Mouse (Mus musculus) hindbrain, embryonic 14.5 days (tissue): Measurements from ENCODE around the gene Iqcf5. TPM values are rescaled to one million over a fixed set of nuclear protein-coding genes. Genes with fewer than 3 reads are reported as not detected.

Source experiments
- ATAC-seq: fragments of 200-750 bp; cut with Nextera tagmentation; 2 replicates; pipeline ENCODE4 v1.8.0; 2017; ENCODE audit warnings: moderate number of reproducible peaks, mild to moderate bottlenecking, moderate TSS enrichment, moderate library complexity; ENCODE audit not compliant: low FRiP score
- DNase-seq: peaks from one replicate; pipeline ENCODE4 v3.0.0-alpha.2; 2015; ENCODE audit warnings: low spot score
- H3K27ac ChIP-seq: fragments of 300-500 bp; sonication (generic); 2 replicates; pipeline ENCODE4 v1.5.1; 2014; ENCODE audit warnings: mild to moderate bottlenecking, moderate library complexity
- H3K27me3 ChIP-seq: fragments of 300-500 bp; sonication (generic); 2 replicates; pipeline ENCODE4 v1.6.1; 2014; ENCODE audit warnings: mild to moderate bottlenecking, low read length, mixed read lengths; ENCODE audit not compliant: control insufficient read depth, insufficient read depth
- H3K36me3 ChIP-seq: fragments of 300-500 bp; sonication (generic); replicated peaks from 2 replicates; pipeline ENCODE4 v1.6.1; 2014; ENCODE audit not compliant: control insufficient read depth, insufficient read depth
- H3K4me1 ChIP-seq: fragments of 300-500 bp; sonication (generic); replicated peaks from 2 replicates; pipeline ENCODE4 v1.6.1; 2014; ENCODE audit warnings: antibody characterized with exemption, low read length, mixed read lengths; ENCODE audit not compliant: control insufficient read depth, insufficient read depth
- H3K4me2 ChIP-seq: fragments of 300-500 bp; sonication (generic); replicated peaks from 2 replicates; pipeline ENCODE4 v1.6.1; 2014; ENCODE audit warnings: mild to moderate bottlenecking, moderate library complexity
- H3K4me3 ChIP-seq: fragments of 300-500 bp; sonication (generic); replicated peaks from 2 replicates; pipeline ENCODE4 v1.5.1; 2014; ENCODE audit warnings: mild to moderate bottlenecking, low read length
- H3K9ac ChIP-seq: fragments of 300-500 bp; sonication (generic); 2 replicates; pipeline ENCODE4 v1.6.1; 2014
- H3K9me3 ChIP-seq: fragments of 300-500 bp; sonication (generic); 2 replicates; pipeline ENCODE4 v1.6.1; 2016; ENCODE audit warnings: low read length; ENCODE audit not compliant: control insufficient read depth
- WGBS: fragments of 180-500 bp; shearing (Covaris S2); extraction: QIAGEN DNeasy Blood & Tissue Kit; methylation state at CpG from one replicate; pipeline ENCODE4 v1.1.7; 2014; 5-methylcytosine and 5-hydroxymethylcytosine counted together
- polyA plus RNA-seq: library from polyadenylated mRNA; unstranded; fragments of >200 nt; fragmentation: Nextera tagmentation; extraction: Ambion mirVana; gene quantifications from 2 replicates; pipeline ENCODE4 v1.2.1, GENCODE M21; 2014

The Iqcf5 gene
- polyA plus RNA-seq, 1 experiment from 2014 or later, result not detected

DNA sequence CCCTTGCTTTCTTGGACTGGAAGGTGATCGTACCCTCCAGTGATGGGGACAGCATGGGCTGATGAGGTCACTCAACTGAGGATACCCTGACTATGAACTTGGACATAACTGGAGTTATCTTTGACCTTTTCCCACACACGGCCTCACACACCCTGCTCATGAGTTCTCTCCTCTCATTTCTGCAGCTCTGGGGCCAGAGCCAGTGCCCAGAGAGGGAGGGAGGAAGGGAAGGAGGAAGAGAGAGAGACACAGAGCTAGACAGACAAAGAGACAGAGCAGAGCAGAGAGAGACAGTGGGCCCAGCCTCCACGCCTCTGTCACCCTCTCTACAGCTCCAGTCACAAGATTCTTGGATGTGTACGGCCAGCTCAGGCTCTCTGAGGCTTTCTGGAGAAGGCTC, 42.1 kb upstream of the Iqcf5 start:
- Histone ChIP-seq H3K4me2 (no peak overlapping the region), H3K27me3 (peaks cover 3% of the 10 kb centered on the region; the same call in 1 of the 2 replicates), H3K9me3 (no peaks in the 10 kb centered on the region), H3K36me3 (no peaks in the 10 kb centered on the region), H3K4me1 (no peaks in the 10 kb centered on the region), H3K9ac (no peak overlapping the region), H3K4me3 (no peak overlapping the region), H3K27ac (no peak overlapping the region)
- DNase-seq, result no peak
- WGBS, result 77% methylated on average over 4 of the region's 4 CpGs
- no peak for ATAC-seq

GRCm38 (mm10) chr9:106473081-106473752, 41.2 kb upstream of the Iqcf5 start:
- 87% methylated on average over 16 of the region's 16 CpGs for WGBS
- H3K4me2 ChIP-seq, result no peak overlapping the region

DNA sequence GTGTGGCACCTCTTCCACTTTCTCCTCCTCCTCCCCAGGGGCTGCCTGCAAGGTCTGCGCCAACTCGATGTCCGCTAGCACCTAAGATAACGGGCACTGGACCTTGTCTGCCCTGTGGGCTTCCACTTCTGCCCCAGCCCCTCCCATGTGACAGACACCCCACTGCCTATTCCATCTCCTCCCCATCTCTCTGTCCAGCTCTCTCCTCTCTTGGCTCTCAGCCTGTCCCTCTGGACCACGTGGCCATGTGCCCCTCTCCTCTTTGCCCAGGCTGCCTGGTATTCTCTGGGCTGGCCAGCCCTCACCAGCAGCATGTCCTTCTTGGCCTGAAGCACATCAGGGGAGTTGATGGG, 40.6 kb upstream of the Iqcf5 start:
- ATAC-seq, result no peak
- Histone ChIP-seq H3K9ac (no peak overlapping the region), H3K36me3 (no peaks in the 10 kb centered on the region), H3K4me3 (no peak overlapping the region), H3K27me3 (peaks cover 3% of the 10 kb centered on the region; the same call in 1 of the 2 replicates), H3K9me3 (no peaks in the 10 kb centered on the region), H3K4me2 (no peak overlapping the region), H3K27ac (no peak overlapping the region), H3K4me1 (peaks cover 12% of the 10 kb centered on the region)
- 81% methylated on average over 5 of the region's 5 CpGs for WGBS
- DNase-seq, result no peak

More at GRCm38 (mm10) chr9:106473081-106473752, 41.2 kb upstream of the Iqcf5 start:
- H3K9ac ChIP-seq, result no peak overlapping the region
- no peaks in the 10 kb centered on the region for H3K36me3 ChIP-seq
- no peak overlapping the region for H3K27ac ChIP-seq
- H3K4me1 ChIP-seq, result peaks cover 7% of the 10 kb centered on the region
- no peak overlapping the region for H3K4me3 ChIP-seq
- H3K27me3 ChIP-seq, result peaks cover 3% of the 10 kb centered on the region; the same call in 1 of the 2 replicates
- DNase-seq (no peak), ATAC-seq (no peak)
- H3K9me3 ChIP-seq, result no peaks in the 10 kb centered on the region

DNA sequence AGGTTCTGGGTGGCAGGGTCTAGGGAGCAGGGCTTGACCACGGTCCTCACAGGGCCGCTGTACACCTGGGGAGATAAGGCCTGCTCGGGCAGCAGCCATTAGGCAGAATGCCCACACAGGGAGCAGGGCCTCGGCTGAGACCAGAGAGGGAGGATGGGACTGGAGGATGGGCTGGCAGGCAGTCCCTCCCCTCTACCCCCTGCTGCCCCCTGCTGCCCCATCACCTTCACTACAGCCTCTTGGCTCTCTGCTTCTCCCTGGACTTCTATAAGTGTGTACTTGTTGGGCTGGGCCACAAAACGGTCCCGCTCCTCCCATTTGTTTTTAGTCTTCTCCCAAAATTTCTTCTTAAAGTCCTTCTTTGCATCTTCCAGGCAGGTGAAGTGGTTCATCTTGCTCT, 39.9 kb upstream of the Iqcf5 start:
- Histone ChIP-seq H3K9me3 (no peaks in the 10 kb centered on the region), H3K27ac (no peak overlapping the region), H3K27me3 (peaks cover 3% of the 10 kb centered on the region; the same call in 1 of the 2 replicates), H3K36me3 (no peaks in the 10 kb centered on the region), H3K9ac (0 out of 2 replicates have a peak overlapping the region, but pooled peaks have one; percentile 31), H3K4me3 (no peak overlapping the region), H3K4me1 (peaks cover 12% of the 10 kb centered on the region), H3K4me2 (no peak overlapping the region)
- DNase-seq (peak; percentile 44), ATAC-seq (no peak)
- 7% methylated on average over 6 of the region's 6 CpGs for WGBS

- DNase-seq (no peak), ATAC-seq (no peak)
- Histone ChIP-seq H3K4me1 (peaks cover 12% of the 10 kb centered on the region), H3K27ac (no peak overlapping the region), H3K36me3 (no peaks in the 10 kb centered on the region), H3K4me2 (no peak overlapping the region), H3K27me3 (peaks cover 3% of the 10 kb centered on the region; the same call in 1 of the 2 replicates), H3K9me3 (no peaks in the 10 kb centered on the region), H3K4me3 (no peak overlapping the region), H3K9ac (0 out of 2 replicates have a peak overlapping the region, but pooled peaks have one; percentile 31)
- 68% methylated on average over 7 of the region's 7 CpGs for WGBS
Measured at GRCm38 (mm10) chr9:106475046-106475445, 39.3 kb upstream of the Iqcf5 start.

DNA sequence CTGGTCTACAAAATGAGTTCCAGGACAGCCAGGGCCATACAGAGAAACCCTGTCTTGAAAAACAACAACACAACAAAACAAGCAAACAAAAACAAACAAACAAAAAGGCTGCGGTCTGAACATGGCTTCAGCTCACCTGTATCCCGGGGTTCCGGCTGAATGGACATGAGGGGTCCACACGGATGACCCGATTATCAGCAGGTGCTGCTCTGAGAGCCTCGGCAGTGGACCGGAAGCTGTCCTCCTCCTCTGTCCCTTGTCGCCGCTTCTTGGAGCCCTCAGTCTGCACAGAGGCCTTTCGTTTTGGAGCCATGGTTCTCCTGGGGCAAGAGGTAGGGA, 38.7 kb upstream of the Iqcf5 start, which contains the start of gene Rrp9:
Rrp9 (plus strand) TSS at position 301 of the 339 bp plus-strand sequence.
- H3K4me3 ChIP-seq, result no peak within 1 kb of the TSS
- H3K4me1 ChIP-seq, result peaks cover 12% of the 10 kb centered on the region
- H3K27ac ChIP-seq, result no peak within 1 kb of the TSS
- 0 out of 2 replicates have a peak within 1 kb of the TSS, but pooled peaks have one; percentile 31 for H3K9ac ChIP-seq
- no peaks in the 10 kb centered on the region for H3K9me3 ChIP-seq
- H3K27me3 ChIP-seq, result peaks cover 3% of the 10 kb centered on the region; the same call in 1 of the 2 replicates
- ATAC-seq (no peak), DNase-seq (no peak)
- peak within 1 kb of the TSS; percentile 28 for H3K4me2 ChIP-seq
- 85% methylated on average over 10 of the region's 10 CpGs for WGBS
- peaks cover 4% of the 10 kb centered on the region; the same call in 1 of the 2 replicates for H3K36me3 ChIP-seq

- Histone ChIP-seq H3K27ac (no peak overlapping the region), H3K27me3 (peaks cover 2% of the 10 kb centered on the region; the same call in 1 of the 2 replicates), H3K9me3 (no peaks in the 10 kb centered on the region), H3K4me3 (no peak overlapping the region), H3K36me3 (peaks cover 9% of the 10 kb centered on the region; the same call in 1 of the 2 replicates), H3K9ac (no peak overlapping the region), H3K4me1 (peaks cover 12% of the 10 kb centered on the region), H3K4me2 (peak overlapping the region; percentile 28)
- ATAC-seq (no peak), DNase-seq (no peak)
- WGBS, result 38% methylated on average over 16 of the region's 16 CpGs
Measured at GRCm38 (mm10) chr9:106476002-106476923, 38.1 kb upstream of the Iqcf5 start.

- Histone ChIP-seq H3K27ac (no peak within 1 kb of the TSS), H3K36me3 (peaks cover 9% of the 10 kb centered on the region; the same call in 1 of the 2 replicates), H3K9me3 (no peaks in the 10 kb centered on the region), H3K27me3 (no peaks in the 10 kb centered on the region), H3K4me1 (peaks cover 12% of the 10 kb centered on the region), H3K9ac (peak within 1 kb of the TSS; percentile 68), H3K4me2 (peak within 1 kb of the TSS; percentile 89), H3K4me3 (peak within 1 kb of the TSS; percentile 73)
- ATAC-seq, result peak; percentile 99
- under 1% methylated on average over 41 of the region's 41 CpGs for WGBS
- peak; percentile 96 for DNase-seq
Measured at GRCm38 (mm10) chr9:106476924-106477484, 37.4 kb upstream of the Iqcf5 start, which contains the start of gene Parp3. Parp3 (minus strand) TSS chr9:106476949.

- H3K4me1 ChIP-seq, result peaks cover 12% of the 10 kb centered on the region
- H3K9ac ChIP-seq, result peak overlapping the region; percentile 68
- H3K27me3 ChIP-seq, result no peaks in the 10 kb centered on the region
- peak overlapping the region; percentile 73 for H3K4me3 ChIP-seq
- no peak for DNase-seq
- no peak for ATAC-seq
- H3K9me3 ChIP-seq, result no peaks in the 10 kb centered on the region
- peaks cover 14% of the 10 kb centered on the region for H3K36me3 ChIP-seq
- 6% methylated on average over 16 of the region's 16 CpGs for WGBS
- no peak overlapping the region for H3K27ac ChIP-seq
- H3K4me2 ChIP-seq, result peak overlapping the region; percentile 89
Measured at GRCm38 (mm10) chr9:106477649-106478048, 36.7 kb upstream of the Iqcf5 start.
